Mouse (Mus musculus): ENCODE data around the gene Tctn1. TPM values are rescaled to one million over a fixed set of nuclear protein-coding genes. Genes with fewer than 3 reads are reported as not detected.

The Tctn1 gene
- total and polyA plus RNA-seq, 3 experiments, result 3.8 to 6.0 TPM; not detected in 1

- no peak overlapping the region for H3K27ac ChIP-seq (ENCODE audit: control insufficient read depth, low read depth, low read length)
- H3K4me1 ChIP-seq (ENCODE audit: control insufficient read depth in 1 of 2, insufficient read depth in 2 of 2, low read length in 2 of 2), result peaks cover 0 to 8% of the 10 kb centered on the region in 2 experiments; a peak in 2 of 4 replicates
- TF ChIP-seq ZC3H11A (IDR thresholded peaks at IDR 0.05; ENCODE audit: low read depth, low read length) (no peak), SMC3 (IDR thresholded peaks at IDR 0.05; ENCODE audit: low read depth, low read length) (no peak), ZKSCAN1 (IDR thresholded peaks at IDR 0.05; ENCODE audit: low read depth, low read length) (no peak), USF2 (IDR thresholded peaks at IDR 0.05; ENCODE audit: borderline replicate concordance in 1 of 2, insufficient read depth in 1 of 2, low read depth in 1 of 2, low read length in 2 of 2) (no peak), UBTF (IDR thresholded peaks at IDR 0.05; ENCODE audit: borderline replicate concordance, insufficient read depth, low read depth, low read length) (no peak), ELF1 (IDR thresholded peaks at IDR 0.05; ENCODE audit: low read depth, low read length) (no peak), RAD21 (IDR thresholded peaks at IDR 0.05; ENCODE audit: low read depth, low read length) (no peak), BHLHE40 (IDR thresholded peaks at IDR 0.05; ENCODE audit: borderline replicate concordance, low read depth, low read length) (no peak), ZMIZ1 (IDR thresholded peaks at IDR 0.05; ENCODE audit: low read depth, low read length) (no peak), JUND (IDR thresholded peaks at IDR 0.05; ENCODE audit: low read depth, low read length) (no peak)
- no peaks in the 10 kb centered on the region for H3K9me3 ChIP-seq (replicated peaks; ENCODE audit: insufficient read depth, low read length)
- H3K9ac ChIP-seq (ENCODE audit: control insufficient read depth, low read depth, low read length, poor library complexity, severe bottlenecking), result no peak overlapping the region
- H3K36me3 ChIP-seq (ENCODE audit: control insufficient read depth in 1 of 2, insufficient read depth in 2 of 2, low read length in 2 of 2), result peaks cover 0 to 3% of the 10 kb centered on the region in 2 experiments; a peak in 2 of 4 replicates
- no peak overlapping the region for H3K4me3 ChIP-seq (ENCODE audit: control insufficient read depth in 1 of 2, insufficient read depth in 1 of 2, low read depth in 2 of 2, low read length in 2 of 2)
- no peaks in the 10 kb centered on the region for H3K79me2 ChIP-seq (ENCODE audit: control insufficient read depth, insufficient read depth, low read length, poor library complexity)
- H3K27me3 ChIP-seq (ENCODE audit: control insufficient read depth in 1 of 2, insufficient read depth in 2 of 2, low read length in 2 of 2), result no peaks in the 10 kb centered on the region; a peak in 1 of 4 replicates
- no peak for DNase-seq (ENCODE audit: low read depth, low spot score)
Measured at GRCm38 (mm10) chr5:122189115-122189514, 75.1 kb downstream of the Tctn1 start.

Other genes with a start within 250 kb of the Tctn1 start
- 1.2 and 1.4 TPM in 2 replicates for gene Cux2, start 214.4 kb downstream of the Tctn1 start, total RNA-seq (2012; rRNA removed)
- gene Cux2, start 214.4 kb downstream of the Tctn1 start, polyA plus RNA-seq (2012; ENCODE audit: insufficient read depth in 1 of 2, insufficient read length in 2 of 2, low read depth in 1 of 2, low replicate concordance in 2 of 2, missing spikeins in 1 of 2), result 1 to 10 TPM in 1 of 2 experiments, not detected in 1; 3.5 TPM
- gene Myl2, start 163.5 kb downstream of the Tctn1 start, total RNA-seq (2012; rRNA removed), result 0.35 and 0.75 TPM in 2 replicates
- under 1 TPM in 1 of 2 experiments, not detected in 1; 0.54 TPM for gene Myl2, start 163.5 kb downstream of the Tctn1 start, polyA plus RNA-seq (2012; ENCODE audit: insufficient read depth in 1 of 2, insufficient read length in 2 of 2, low read depth in 1 of 2, low replicate concordance in 2 of 2, missing spikeins in 1 of 2)
- 1.4 and 1.6 TPM in 2 replicates for gene Ccdc63, start 123.6 kb downstream of the Tctn1 start, total RNA-seq (2012; rRNA removed)
- gene Ccdc63, start 123.6 kb downstream of the Tctn1 start, polyA plus RNA-seq (2012; ENCODE audit: insufficient read depth in 1 of 2, insufficient read length in 2 of 2, low read depth in 1 of 2, low replicate concordance in 2 of 2, missing spikeins in 1 of 2), result 1 to 10 TPM in 1 of 2 experiments, not detected in 1; 4.7 TPM
- 305 and 329 TPM in 2 replicates for gene Ppp1cc, start 106.2 kb downstream of the Tctn1 start, total RNA-seq (2012; rRNA removed)
- 100 to 1,000 TPM in 1 of 2 experiments, not detected in 1; 420 TPM for gene Ppp1cc, start 106.2 kb downstream of the Tctn1 start, polyA plus RNA-seq (2012; ENCODE audit: insufficient read depth in 1 of 2, insufficient read length in 2 of 2, low read depth in 1 of 2, low replicate concordance in 2 of 2, missing spikeins in 1 of 2)
- 8.4 and 9.1 TPM in 2 replicates for gene Hvcn1, start 57.7 kb downstream of the Tctn1 start, total RNA-seq (2012; rRNA removed)
- gene Hvcn1, start 57.7 kb downstream of the Tctn1 start, polyA plus RNA-seq (2012; ENCODE audit: insufficient read depth in 1 of 2, insufficient read length in 2 of 2, low read depth in 1 of 2, low replicate concordance in 2 of 2, missing spikeins in 1 of 2), result 10 to 100 TPM in 1 of 2 experiments, not detected in 1; 13.5 TPM
- 16.0 and 17.3 TPM in 2 replicates for gene Pptc7, start 19.9 kb upstream of the Tctn1 start, total RNA-seq (2012; rRNA removed)
- gene Pptc7, start 19.9 kb upstream of the Tctn1 start, polyA plus RNA-seq (2012; ENCODE audit: insufficient read depth in 1 of 2, insufficient read length in 2 of 2, low read depth in 1 of 2, low replicate concordance in 2 of 2, missing spikeins in 1 of 2), result 10 to 100 TPM in 1 of 2 experiments, not detected in 1; 22.3 TPM
- 7.3 and 9.1 TPM in 2 replicates for gene Rad9b, start 89.8 kb upstream of the Tctn1 start, total RNA-seq (2012; rRNA removed)
- 10 to 100 TPM in 1 of 2 experiments, not detected in 1; 11.1 TPM for gene Rad9b, start 89.8 kb upstream of the Tctn1 start, polyA plus RNA-seq (2012; ENCODE audit: insufficient read depth in 1 of 2, insufficient read length in 2 of 2, low read depth in 1 of 2, low replicate concordance in 2 of 2, missing spikeins in 1 of 2)
- 91.9 and 92.1 TPM in 2 replicates for gene Vps29, start 89.9 kb upstream of the Tctn1 start, total RNA-seq (2012; rRNA removed)
- gene Vps29, start 89.9 kb upstream of the Tctn1 start, polyA plus RNA-seq (2012; ENCODE audit: insufficient read depth in 1 of 2, insufficient read length in 2 of 2, low read depth in 1 of 2, low replicate concordance in 2 of 2, missing spikeins in 1 of 2), result 100 to 1,000 TPM; 101 to 424 TPM
- gene Gpn3, start 107.4 kb upstream of the Tctn1 start, total RNA-seq (2012; rRNA removed), result 81.1 and 85.6 TPM in 2 replicates
- gene Gpn3, start 107.4 kb upstream of the Tctn1 start, polyA plus RNA-seq (2012; ENCODE audit: insufficient read depth in 1 of 2, insufficient read length in 2 of 2, low read depth in 1 of 2, low replicate concordance in 2 of 2, missing spikeins in 1 of 2), result 10 to 100 TPM in 1 of 2 experiments, not detected in 1; 89.9 TPM
- gene Fam216a, start 107.9 kb upstream of the Tctn1 start, total RNA-seq (2012; rRNA removed), result 68.9 and 73.8 TPM in 2 replicates
- gene Fam216a, start 107.9 kb upstream of the Tctn1 start, polyA plus RNA-seq (2012; ENCODE audit: insufficient read depth in 1 of 2, insufficient read length in 2 of 2, low read depth in 1 of 2, low replicate concordance in 2 of 2, missing spikeins in 1 of 2), result 100 to 1,000 TPM in 1 of 2 experiments, not detected in 1; 100 TPM
- 406 and 433 TPM in 2 replicates for gene Arpc3, start 127.4 kb upstream of the Tctn1 start, total RNA-seq (2012; rRNA removed)
- gene Arpc3, start 127.4 kb upstream of the Tctn1 start, polyA plus RNA-seq (2012; ENCODE audit: insufficient read depth in 1 of 2, insufficient read length in 2 of 2, low read depth in 1 of 2, low replicate concordance in 2 of 2, missing spikeins in 1 of 2), result 1,000 to 10,000 TPM in 1 of 2 experiments, 100 to 1,000 TPM in 1; 365 to 1,109 TPM
- 39.9 and 40.5 TPM in 2 replicates for gene Anapc7, start 157.2 kb upstream of the Tctn1 start, total RNA-seq (2012; rRNA removed)
- gene Anapc7, start 157.2 kb upstream of the Tctn1 start, polyA plus RNA-seq (2012; ENCODE audit: insufficient read depth in 1 of 2, insufficient read length in 2 of 2, low read depth in 1 of 2, low replicate concordance in 2 of 2, missing spikeins in 1 of 2), result 10 to 100 TPM in 1 of 2 experiments, not detected in 1; 49.7 TPM
- gene Atp2a2, start 237.8 kb upstream of the Tctn1 start, total RNA-seq (2012; rRNA removed), result 115 and 117 TPM in 2 replicates
- gene Atp2a2, start 237.8 kb upstream of the Tctn1 start, polyA plus RNA-seq (2012; ENCODE audit: insufficient read depth in 1 of 2, insufficient read length in 2 of 2, low read depth in 1 of 2, low replicate concordance in 2 of 2, missing spikeins in 1 of 2), result 100 to 1,000 TPM; 176 to 199 TPM

Data from MEL (cell line).